Mouse (Mus musculus) left cerebral cortex, postnatal 25 days (tissue): ENCODE measurements around the gene Atf7ip2. TPM values are rescaled to one million over a fixed set of nuclear protein-coding genes. Genes with fewer than 3 reads are reported as not detected.
"Not testable (repeated sequence)": the region's sequence is repeated elsewhere in the genome, so short reads cannot be mapped to it uniquely, and the experiment has no call there.

Experiments used
- DNase-seq, 2 experiments: peaks; one replicate each; pipeline ENCODE4 v3.0.0; 2022; ENCODE audit warnings: low spot score in 2 of 2, mixed read lengths in 1 of 2
- intact Hi-C: fragments of 180-260 bp; cut with DNase I; formaldehyde crosslinking; loops from one replicate; pipeline ENCODE4 v1.15.1; 2025
- total RNA-seq, 2 experiments: library from RNA; stranded (reverse); gene quantifications; 2 replicates each; pipeline ENCODE4 v1.2.3; 2021

Atf7ip2 gene
- total RNA-seq = not detected

GRCm38 (mm10) chr16:10192679-10193506, at the start of gene Atf7ip2:
Atf7ip2 (plus strand) TSS chr16:10192712.
- DNase-seq = peak; percentile 66 to 75
- intact Hi-C loops = no loop called here

- no peak for DNase-seq
- intact Hi-C loops = no loop called here
Measured at GRCm38 (mm10) chr16:10143166-10143565, 49.3 kb upstream of the Atf7ip2 start.

- intact Hi-C loops = no loop called here
- DNase-seq = no peak
Measured at GRCm38 (mm10) chr16:10147401-10147800, 45.1 kb upstream of the Atf7ip2 start.

GRCm38 (mm10) chr16:10169123-10169905, 23.2 kb upstream of the Atf7ip2 start:
- intact Hi-C loops = no loop called here

GRCm38 (mm10) chr16:10170005-10170404, 22.5 kb upstream of the Atf7ip2 start, which contains the start of gene Rpl39l:
Rpl39l (plus strand) TSS chr16:10170226.
- no peak for DNase-seq
- intact Hi-C loops = no loop called here

More at GRCm38 (mm10) chr16:10169123-10169905, 23.2 kb upstream of the Atf7ip2 start:
- DNase-seq = no peak

- intact Hi-C loops = no loop called here
- DNase-seq = no peak
Measured at GRCm38 (mm10) chr16:10171276-10171675, 21.2 kb upstream of the Atf7ip2 start.

GRCm38 (mm10) chr16:10172179-10172820, 20.2 kb upstream of the Atf7ip2 start:
- intact Hi-C loops = no loop called here
- DNase-seq = no peak

GRCm38 (mm10) chr16:10187461-10187860, 5.1 kb upstream of the Atf7ip2 start:
- intact Hi-C loops, DNase-seq: not testable (repeated sequence)

GRCm38 (mm10) chr16:10208777-10209176, 16.3 kb downstream of the Atf7ip2 start:
- no peak for DNase-seq
- intact Hi-C loops = no loop called here

GRCm38 (mm10) chr16:10216366-10216765, 23.9 kb downstream of the Atf7ip2 start:
- DNase-seq, intact Hi-C loops: not testable (repeated sequence)

- intact Hi-C loops, DNase-seq: not testable (repeated sequence)
Measured at GRCm38 (mm10) chr16:10217020-10217419, 24.5 kb downstream of the Atf7ip2 start.

- intact Hi-C loops = no loop called here
- no peak for DNase-seq
Measured at GRCm38 (mm10) chr16:10227361-10227760, 34.8 kb downstream of the Atf7ip2 start.

- intact Hi-C loops = no loop called here
- no peak for DNase-seq
Measured at GRCm38 (mm10) chr16:10236601-10237000, 44.1 kb downstream of the Atf7ip2 start.

GRCm38 (mm10) chr16:10253993-10254392, 61.5 kb downstream of the Atf7ip2 start:
- intact Hi-C loops = no loop called here

GRCm38 (mm10) chr16:10272256-10272655, 79.7 kb downstream of the Atf7ip2 start:
- DNase-seq = peak; percentile 24 to 47
- intact Hi-C loops = no loop called here

More at GRCm38 (mm10) chr16:10253993-10254392, 61.5 kb downstream of the Atf7ip2 start:
- DNase-seq = no peak

- no peak for DNase-seq
- intact Hi-C loops = no loop called here
Measured at GRCm38 (mm10) chr16:10274465-10274864, 82.0 kb downstream of the Atf7ip2 start.

GRCm38 (mm10) chr16:10276778-10277177, 84.3 kb downstream of the Atf7ip2 start:
- intact Hi-C loops = loop anchor here (5.0 kb wide), 1 partner anchor 189 kb away; no protein-coding TSS in a partner anchor
- not testable (repeated sequence) for DNase-seq

GRCm38 (mm10) chr16:10280286-10280951, 87.9 kb downstream of the Atf7ip2 start:
- intact Hi-C loops = loop anchor here (2.0 to 5.0 kb wide), 2 partner anchors 117 to 240 kb away; partner anchors contain the start of gene Tekt5
- DNase-seq = peak; percentile 82 to 89

- intact Hi-C loops = loop anchor here (2.0 to 5.0 kb wide), 2 partner anchors 115 to 239 kb away; partner anchors contain the start of gene Tekt5
- DNase-seq = no peak
Measured at GRCm38 (mm10) chr16:10281890-10282289, 89.4 kb downstream of the Atf7ip2 start.
